Mouse (Mus musculus) layer of hippocampus, postnatal 25 days (tissue): Measurements from ENCODE around the gene Arid1a. TPM values are rescaled to one million over a fixed set of nuclear protein-coding genes. Genes with fewer than 3 reads are reported as not detected.

Experiments used
- DNase-seq, 2 experiments: peaks; one replicate each; pipeline ENCODE4 v3.0.0; 2022; ENCODE audit warnings: mixed read lengths in 2 of 2, low spot score in 1 of 2; ENCODE audit errors: extremely low spot score in 1 of 2
- total RNA-seq, 2 experiments: library from RNA; stranded (reverse); gene quantifications; 2 replicates each; pipeline ENCODE4 v1.2.3; 2021

Gene Arid1a
- total RNA-seq, 2 experiments from 2014 or later: 68.5 to 88.4 TPM

- no peak for DNase-seq
Observed at GRCm38 (mm10) chr4:133679629-133680028, 76.9 kb downstream of the Arid1a start.

GRCm38 (mm10) chr4:133677266-133677665, 79.3 kb downstream of the Arid1a start:
- no peak for DNase-seq

- DNase-seq: no peak
Observed at GRCm38 (mm10) chr4:133676189-133676588, 80.4 kb downstream of the Arid1a start.

GRCm38 (mm10) chr4:133675594-133676016, 81.0 kb downstream of the Arid1a start:
- DNase-seq: peak in 1 of 2 experiments; percentile 43

- DNase-seq: no peak
Observed at GRCm38 (mm10) chr4:133674331-133674695, 82.3 kb downstream of the Arid1a start.

GRCm38 (mm10) chr4:133673666-133674330, 82.8 kb downstream of the Arid1a start:
- peak in 1 of 2 experiments; percentile 29 for DNase-seq

GRCm38 (mm10) chr4:133672845-133673647, 83.5 kb downstream of the Arid1a start:
- no peak for DNase-seq

GRCm38 (mm10) chr4:133671881-133672844, 84.4 kb downstream of the Arid1a start, which contains the start of gene Pigv:
Pigv (minus strand) TSS chr4:133672647.
- DNase-seq: peak; percentile 93 to 97

GRCm38 (mm10) chr4:133671184-133671880, 85.2 kb downstream of the Arid1a start:
- peak; percentile 69 to 89 for DNase-seq

- no peak for DNase-seq
Observed at GRCm38 (mm10) chr4:133669652-133670210, 86.8 kb downstream of the Arid1a start.

GRCm38 (mm10) chr4:133668537-133668936, 88.0 kb downstream of the Arid1a start:
- DNase-seq: no peak

GRCm38 (mm10) chr4:133666199-133666598, 90.4 kb downstream of the Arid1a start:
- DNase-seq: no peak

GRCm38 (mm10) chr4:133665118-133665517, 91.5 kb downstream of the Arid1a start:
- DNase-seq: no peak

GRCm38 (mm10) chr4:133662945-133663344, 93.6 kb downstream of the Arid1a start:
- no peak for DNase-seq

- no peak for DNase-seq
Observed at GRCm38 (mm10) chr4:133662421-133662820, 94.1 kb downstream of the Arid1a start.

- peak; percentile 71 to 73 for DNase-seq
Observed at GRCm38 (mm10) chr4:133660193-133661155, 96.1 kb downstream of the Arid1a start.

- no peak for DNase-seq
Observed at GRCm38 (mm10) chr4:133659497-133660192, 96.9 kb downstream of the Arid1a start.

- no peak for DNase-seq
Observed at GRCm38 (mm10) chr4:133658729-133659128, 97.8 kb downstream of the Arid1a start.
